Mouse (Mus musculus): ENCODE data around the gene Olfr113. TPM values are rescaled to one million over a fixed set of nuclear protein-coding genes. Genes with fewer than 3 reads are reported as not detected.
"Not testable (repeated sequence)": the region's sequence is repeated elsewhere in the genome, so short reads cannot be mapped to it uniquely, and the experiment has no call there.

Olfr113 gene
- not detected for total RNA-seq (2021)
- long read RNA-seq, experiment 1 = 0 reads
- long read RNA-seq, experiment 2 = 0 reads

- Histone ChIP-seq H3K27ac (no peak within 1 kb of the TSS), H3K4me3 (no peak within 1 kb of the TSS)
- TF ChIP-seq CTCF (conservative IDR thresholded peaks at IDR 0.05) = no peak
- DNase-seq (ENCODE audit: low spot score in 2 of 2) = no peak
Observed at GRCm38 (mm10) chr17:37577563-37577962, at the start of gene Olfr113. Gene Olfr113 (minus strand): TSS chr17:37577663.

- TF ChIP-seq CTCF (conservative IDR thresholded peaks at IDR 0.05) = no peak
- no peak within 1 kb of the TSS for H3K4me3 ChIP-seq
- DNase-seq (ENCODE audit: low spot score in 2 of 2) = no peak
- no peak within 1 kb of the TSS for H3K27ac ChIP-seq
Observed at GRCm38 (mm10) chr17:37627009-37627408, 49.5 kb upstream of the Olfr113 start, which contains the start of the genes Olfr115 and Olfr116. Gene Olfr115 (minus strand): TSS chr17:37627109. Gene Olfr116 (minus strand): TSS chr17:37627199.

GRCm38 (mm10) chr17:37592643-37593042 is 15.2 kb upstream of the Olfr113 start, which contains the start of gene Olfr114:
Gene Olfr114 (minus strand): TSS chr17:37592743.
- TF ChIP-seq CTCF (conservative IDR thresholded peaks at IDR 0.05) = no peak
- DNase-seq (ENCODE audit: low spot score in 2 of 2) = no peak
- Histone ChIP-seq H3K27ac (no peak within 1 kb of the TSS), H3K4me3 (no peak within 1 kb of the TSS)

GRCm38 (mm10) chr17:37569351-37569750 is 8.1 kb downstream of the Olfr113 start, which contains the start of gene Olfr112:
Gene Olfr112 (minus strand): TSS chr17:37569451.
- TF ChIP-seq CTCF (conservative IDR thresholded peaks at IDR 0.05) = no peak

GRCm38 (mm10) chr17:37558913-37559615 is 18.4 kb downstream of the Olfr113 start:
- TF ChIP-seq CTCF (conservative IDR thresholded peaks at IDR 0.05) = no peak
- DNase-seq (ENCODE audit: low spot score in 2 of 2) = no peak
- H3K4me3 ChIP-seq = no peak overlapping the region
- no peak overlapping the region for H3K27ac ChIP-seq

More at GRCm38 (mm10) chr17:37569351-37569750, 8.1 kb downstream of the Olfr113 start, which contains the start of gene Olfr112:
- no peak within 1 kb of the TSS for H3K4me3 ChIP-seq
- no peak for DNase-seq (ENCODE audit: low spot score in 2 of 2)
- no peak within 1 kb of the TSS for H3K27ac ChIP-seq

GRCm38 (mm10) chr17:37543800-37544435 is 33.5 kb downstream of the Olfr113 start:
- TF ChIP-seq CTCF (conservative IDR thresholded peaks at IDR 0.05) = no peak
- no peak for DNase-seq (ENCODE audit: low spot score in 2 of 2)
- Histone ChIP-seq H3K4me3 (no peak overlapping the region), H3K27ac (no peak overlapping the region)

- Histone ChIP-seq H3K4me3 (no peak overlapping the region), H3K27ac (no peak overlapping the region)
- no peak for TF ChIP-seq CTCF (conservative IDR thresholded peaks at IDR 0.05)
- DNase-seq (ENCODE audit: low spot score in 2 of 2) = no peak
Observed at GRCm38 (mm10) chr17:37541454-37542119, 35.9 kb downstream of the Olfr113 start.

- DNase-seq (ENCODE audit: low spot score in 2 of 2); H3K4me3 ChIP-seq; H3K27ac ChIP-seq: not testable (repeated sequence)
Observed at GRCm38 (mm10) chr17:37538416-37538815, 39.0 kb downstream of the Olfr113 start.

GRCm38 (mm10) chr17:37535173-37535572 is 42.3 kb downstream of the Olfr113 start:
- no peak for TF ChIP-seq CTCF (conservative IDR thresholded peaks at IDR 0.05)
- Histone ChIP-seq H3K4me3 (no peak overlapping the region), H3K27ac (no peak overlapping the region)
- no peak for DNase-seq (ENCODE audit: low spot score in 2 of 2)

- H3K27ac ChIP-seq; DNase-seq (ENCODE audit: low spot score in 2 of 2); H3K4me3 ChIP-seq: not testable (repeated sequence)
Observed at GRCm38 (mm10) chr17:37525427-37525826, 52.0 kb downstream of the Olfr113 start.

- not testable (repeated sequence) for DNase-seq (ENCODE audit: low spot score in 2 of 2); H3K27ac ChIP-seq; H3K4me3 ChIP-seq
Observed at GRCm38 (mm10) chr17:37524612-37525011, 52.9 kb downstream of the Olfr113 start.

Other genes starting within 250 kb of the Olfr113 start
- gene Olfr103, start 238.0 kb downstream of the Olfr113 start, total RNA-seq (2021) = not detected
- not detected for gene Olfr104-ps, start 218.1 kb downstream of the Olfr113 start, total RNA-seq (2021)
- not detected for gene Olfr105-ps, start 198.6 kb downstream of the Olfr113 start, total RNA-seq (2021)
- not detected for gene Olfr106-ps, start 187.3 kb downstream of the Olfr113 start, total RNA-seq (2021)
- gene Olfr107, start 178.4 kb downstream of the Olfr113 start, total RNA-seq (2021) = not detected
- gene Olfr108, start 132.2 kb downstream of the Olfr113 start, total RNA-seq (2021) = not detected
- gene Olfr109, start 118.7 kb downstream of the Olfr113 start, total RNA-seq (2021) = not detected
- gene H2-M2, start 94.1 kb downstream of the Olfr113 start, total RNA-seq (2021) = not detected
- gene Olfr110, start 85.2 kb downstream of the Olfr113 start, total RNA-seq (2021) = not detected
- gene Olfr111, start 69.6 kb downstream of the Olfr113 start, total RNA-seq (2021) = not detected
- not detected for gene Olfr112, start 8.2 kb downstream of the Olfr113 start, total RNA-seq (2021)
- gene Olfr114, start 15.1 kb upstream of the Olfr113 start, total RNA-seq (2021) = not detected
- gene Olfr115, start 49.4 kb upstream of the Olfr113 start, total RNA-seq (2021) = not detected
- gene Olfr116, start 49.5 kb upstream of the Olfr113 start, total RNA-seq (2021) = not detected
- not detected for gene Olfr117, start 86.1 kb upstream of the Olfr113 start, total RNA-seq (2021)
- gene Olfr118, start 89.3 kb upstream of the Olfr113 start, total RNA-seq (2021) = not detected
- gene Olfr119, start 118.9 kb upstream of the Olfr113 start, total RNA-seq (2021) = not detected
- not detected for gene Olfr120, start 144.1 kb upstream of the Olfr113 start, total RNA-seq (2021)
- gene Olfr121, start 171.2 kb upstream of the Olfr113 start, total RNA-seq (2021) = not detected
- not detected for gene Olfr122, start 190.9 kb upstream of the Olfr113 start, total RNA-seq (2021)
- gene Olfr123, start 215.9 kb upstream of the Olfr113 start, total RNA-seq (2021) = not detected
- not detected for gene Olfr124, start 222.2 kb upstream of the Olfr113 start, total RNA-seq (2021)

Data from layer of hippocampus, adult 2 months (tissue).